Mouse (Mus musculus): ENCODE results near the gene Apol7e. TPM values are rescaled to one million over a fixed set of nuclear protein-coding genes. Genes with fewer than 3 reads are reported as not detected.

Apol7e gene
- polyA plus RNA-seq, 1 experiment, result 0.04 TPM

- no peak for TF ChIP-seq CTCF (IDR thresholded peaks at IDR 0.05; ENCODE audit: borderline replicate concordance, extremely low read depth, insufficient read depth, insufficient read length)
- TF ChIP-seq POLR2A (IDR thresholded peaks at IDR 0.05; ENCODE audit: borderline replicate concordance, extremely low read depth, insufficient read depth, insufficient read length, poor library complexity, severe bottlenecking), result no peak
- no peak for DNase-seq (ENCODE audit: low read depth)
These were observed 56.5 kb downstream of the Apol7e start for GRCm38 (mm10) chr15:77755132-77755531.

GRCm38 (mm10) chr15:77756081-77756480 lies 57.4 kb downstream of the Apol7e start:
- TF ChIP-seq CTCF (IDR thresholded peaks at IDR 0.05; ENCODE audit: borderline replicate concordance, extremely low read depth, insufficient read depth, insufficient read length), result no peak
- no peak for DNase-seq (ENCODE audit: low read depth)

GRCm38 (mm10) chr15:77756848-77757247 lies 58.2 kb downstream of the Apol7e start, which contains the start of gene Apol8:
TSS of gene Apol8 (minus strand) at chr15:77757003.
- TF ChIP-seq CTCF (IDR thresholded peaks at IDR 0.05; ENCODE audit: borderline replicate concordance, extremely low read depth, insufficient read depth, insufficient read length) (peak; percentile 92), POLR2A (IDR thresholded peaks at IDR 0.05; ENCODE audit: borderline replicate concordance, extremely low read depth, insufficient read depth, insufficient read length, poor library complexity, severe bottlenecking) (no peak)

DNA sequence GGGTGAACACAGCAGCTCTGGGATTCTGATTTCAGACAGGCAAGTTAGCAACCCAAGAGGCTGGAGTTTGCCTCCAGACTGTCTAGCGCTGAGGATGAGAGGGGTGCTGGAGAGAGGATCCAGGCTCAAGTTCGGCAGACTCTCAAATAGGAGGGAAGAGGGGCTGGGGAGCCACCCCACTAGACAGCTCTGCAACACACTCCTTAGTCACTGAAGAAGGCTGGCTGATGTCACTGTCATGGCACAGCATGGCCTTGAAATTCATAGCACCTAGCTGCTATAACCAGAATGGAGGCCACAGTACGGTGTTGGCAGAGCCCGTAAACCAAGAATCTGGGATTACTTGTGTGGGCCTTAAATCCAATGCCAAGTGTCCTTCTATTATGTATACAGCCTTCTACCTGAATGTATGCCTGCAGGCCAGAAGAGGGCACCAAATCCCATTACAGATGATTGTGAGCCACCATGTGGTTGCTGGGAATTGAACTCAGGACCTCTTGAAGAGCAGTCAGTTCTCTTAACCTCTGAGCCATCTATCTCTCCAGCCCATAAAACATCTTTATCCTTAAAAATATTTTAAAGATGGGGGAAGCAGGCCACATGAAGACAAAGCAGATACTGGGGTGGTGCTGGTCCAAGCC lies 59.0 kb downstream of the Apol7e start:
- no peak; the same call in 1 of the 2 replicates for TF ChIP-seq CTCF (IDR thresholded peaks at IDR 0.05; ENCODE audit: borderline replicate concordance, extremely low read depth, insufficient read depth, insufficient read length)
- TF ChIP-seq POLR2A (IDR thresholded peaks at IDR 0.05; ENCODE audit: borderline replicate concordance, extremely low read depth, insufficient read depth, insufficient read length, poor library complexity, severe bottlenecking), result no peak
- DNase-seq (ENCODE audit: low read depth), result no peak

More at GRCm38 (mm10) chr15:77756848-77757247, 58.2 kb downstream of the Apol7e start, which contains the start of gene Apol8:
- peak; percentile 57 for DNase-seq (ENCODE audit: low read depth)

DNA sequence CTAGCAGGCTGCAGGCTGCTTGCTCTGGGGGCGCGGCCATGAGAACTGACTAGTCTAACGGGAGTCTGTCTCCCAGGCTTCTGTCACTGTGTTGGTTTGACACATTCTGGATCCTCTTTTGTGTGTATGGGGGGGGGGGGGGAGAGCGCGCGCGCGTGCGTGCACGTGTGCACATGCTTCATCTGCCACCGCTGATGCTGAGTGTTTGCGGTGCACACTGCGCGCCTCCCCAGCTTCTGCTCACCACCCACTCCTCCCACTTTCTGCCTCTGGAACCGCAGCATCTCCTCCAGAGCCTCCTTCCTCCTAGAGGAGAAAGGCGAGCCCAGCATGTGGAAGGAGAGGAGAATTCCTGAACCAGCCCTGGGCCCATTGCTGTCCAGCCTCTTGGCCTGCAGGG lies 61.4 kb downstream of the Apol7e start:
- no peak for DNase-seq (ENCODE audit: low read depth)
- TF ChIP-seq CTCF (IDR thresholded peaks at IDR 0.05; ENCODE audit: borderline replicate concordance, extremely low read depth, insufficient read depth, insufficient read length) (no peak), POLR2A (IDR thresholded peaks at IDR 0.05; ENCODE audit: borderline replicate concordance, extremely low read depth, insufficient read depth, insufficient read length, poor library complexity, severe bottlenecking) (no peak)

DNA sequence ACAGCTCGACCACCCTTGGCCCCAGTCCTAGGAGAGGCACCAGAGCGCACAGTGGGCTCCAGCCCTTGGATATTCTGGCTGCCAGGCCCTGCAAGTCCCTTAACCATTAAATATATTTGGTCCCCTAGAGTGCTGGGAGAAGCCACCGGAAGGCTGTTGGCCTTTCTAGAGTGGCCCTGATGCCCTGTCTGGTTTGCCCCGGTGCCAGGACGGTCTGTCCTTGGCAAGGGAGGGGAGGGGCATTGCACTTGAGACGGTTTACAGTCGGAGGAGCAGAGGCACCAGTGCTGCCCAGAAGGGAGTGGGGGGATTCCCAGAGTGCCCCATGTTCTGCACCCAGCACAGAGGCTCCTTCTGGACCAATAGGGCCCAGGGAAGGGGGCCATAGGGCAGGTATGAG lies 62.4 kb downstream of the Apol7e start:
- no peak for TF ChIP-seq CTCF (IDR thresholded peaks at IDR 0.05; ENCODE audit: borderline replicate concordance, extremely low read depth, insufficient read depth, insufficient read length)
- no peak for TF ChIP-seq POLR2A (IDR thresholded peaks at IDR 0.05; ENCODE audit: borderline replicate concordance, extremely low read depth, insufficient read depth, insufficient read length, poor library complexity, severe bottlenecking)
- no peak for DNase-seq (ENCODE audit: low read depth)

DNA sequence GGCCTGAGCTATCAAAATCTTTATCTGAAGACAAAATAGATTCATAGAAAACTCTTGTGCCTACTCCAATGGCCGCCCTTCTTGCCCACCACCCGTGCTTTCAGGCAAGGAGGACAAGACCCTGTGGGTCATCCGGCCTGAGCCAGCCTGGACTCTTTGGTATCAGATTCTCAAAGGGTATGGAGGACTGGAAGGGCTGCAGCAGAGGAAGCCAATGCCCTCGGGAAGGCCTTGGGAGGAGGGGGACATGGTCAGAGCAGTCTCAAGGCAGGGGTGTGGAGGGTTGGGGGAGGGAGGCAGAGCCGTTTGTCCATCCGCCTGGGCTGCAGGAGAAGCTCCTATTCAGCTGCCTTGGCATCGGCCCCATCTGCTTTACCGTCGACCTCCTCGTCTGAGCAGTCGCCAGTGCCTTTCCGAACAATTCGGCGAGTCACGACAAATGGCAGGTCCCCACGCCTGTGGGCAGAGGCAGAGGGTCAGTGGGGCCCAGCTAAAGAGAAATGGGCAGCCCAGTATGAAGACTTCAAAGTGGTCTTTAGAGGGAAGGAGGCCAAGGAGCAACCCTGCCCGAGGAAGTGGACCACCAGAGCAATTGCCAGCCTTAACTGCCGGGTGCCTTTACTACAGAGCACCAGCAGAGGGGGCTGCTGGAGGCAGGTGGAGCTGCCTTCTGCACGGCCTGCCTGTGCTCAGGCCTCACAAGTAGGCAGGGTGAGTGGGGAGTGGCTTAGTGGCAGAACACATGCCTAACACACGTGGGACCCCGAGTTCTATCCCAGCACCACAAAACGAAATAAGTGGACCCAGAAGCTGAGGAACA lies 63.1 kb downstream of the Apol7e start:
- peak; percentile 69 for TF ChIP-seq CTCF (IDR thresholded peaks at IDR 0.05; ENCODE audit: borderline replicate concordance, extremely low read depth, insufficient read depth, insufficient read length)
- no peak for TF ChIP-seq POLR2A (IDR thresholded peaks at IDR 0.05; ENCODE audit: borderline replicate concordance, extremely low read depth, insufficient read depth, insufficient read length, poor library complexity, severe bottlenecking)
- DNase-seq (ENCODE audit: low read depth), result peak; percentile 30

GRCm38 (mm10) chr15:77763050-77763449 lies 64.4 kb downstream of the Apol7e start:
- DNase-seq (ENCODE audit: low read depth), result no peak
- TF ChIP-seq POLR2A (IDR thresholded peaks at IDR 0.05; ENCODE audit: borderline replicate concordance, extremely low read depth, insufficient read depth, insufficient read length, poor library complexity, severe bottlenecking), result no peak
- TF ChIP-seq CTCF (IDR thresholded peaks at IDR 0.05; ENCODE audit: borderline replicate concordance, extremely low read depth, insufficient read depth, insufficient read length), result no peak

DNA sequence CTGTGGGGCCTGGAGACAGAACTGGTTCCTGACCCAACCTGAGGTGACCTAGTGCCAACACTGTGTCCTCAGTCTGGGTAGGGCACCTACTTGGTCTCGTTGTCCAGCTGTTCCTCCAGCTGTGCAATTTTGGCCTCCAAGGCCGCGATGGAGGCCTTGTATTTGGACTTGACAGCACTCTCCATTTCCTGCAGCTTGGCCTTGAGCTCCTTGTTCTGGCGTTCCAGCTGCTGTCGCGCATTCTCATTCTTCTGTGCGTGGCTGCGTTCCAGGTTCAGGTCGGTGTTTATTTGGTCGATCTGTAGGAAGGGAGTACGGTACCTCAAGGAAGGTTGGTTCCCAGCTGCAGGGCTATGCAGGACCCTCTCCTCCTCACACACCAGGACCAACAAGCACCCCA lies 65.0 kb downstream of the Apol7e start:
- TF ChIP-seq CTCF (IDR thresholded peaks at IDR 0.05; ENCODE audit: borderline replicate concordance, extremely low read depth, insufficient read depth, insufficient read length) (no peak), POLR2A (IDR thresholded peaks at IDR 0.05; ENCODE audit: borderline replicate concordance, extremely low read depth, insufficient read depth, insufficient read length, poor library complexity, severe bottlenecking) (no peak)
- DNase-seq (ENCODE audit: low read depth), result no peak

DNA sequence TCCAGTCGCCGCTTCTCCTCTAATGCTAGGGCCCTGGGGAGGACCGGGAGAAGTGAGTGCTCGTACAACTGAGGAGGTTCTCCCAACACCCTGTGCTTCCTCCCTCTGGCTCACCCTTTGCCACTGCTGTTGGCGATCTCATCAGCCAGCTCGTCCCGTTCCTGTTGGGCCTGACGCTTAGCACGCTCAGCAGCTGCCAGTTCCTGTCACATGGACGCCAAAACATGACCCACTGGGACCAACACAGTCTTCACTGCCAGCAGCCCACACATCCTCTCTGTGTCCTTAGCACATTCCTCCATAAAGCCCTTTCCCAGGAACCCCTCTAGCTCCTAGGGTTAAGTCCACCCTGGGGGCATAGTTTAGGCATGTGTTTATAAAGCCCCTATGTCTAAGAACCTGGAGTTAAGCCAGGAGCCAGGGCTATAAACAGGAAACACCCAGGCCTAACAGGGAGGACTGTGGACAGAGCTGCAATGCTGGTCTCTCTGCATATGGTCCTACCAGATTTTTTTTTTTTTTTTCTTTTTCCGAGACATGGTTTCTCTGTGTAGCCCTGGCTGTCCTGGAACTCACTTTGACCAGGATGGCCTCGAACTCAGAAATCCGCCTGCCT lies 65.8 kb downstream of the Apol7e start:
- no peak for TF ChIP-seq POLR2A (IDR thresholded peaks at IDR 0.05; ENCODE audit: borderline replicate concordance, extremely low read depth, insufficient read depth, insufficient read length, poor library complexity, severe bottlenecking)
- peak; percentile 29 for DNase-seq (ENCODE audit: low read depth)

- no peak for DNase-seq (ENCODE audit: low read depth)
- TF ChIP-seq CTCF (IDR thresholded peaks at IDR 0.05; ENCODE audit: borderline replicate concordance, extremely low read depth, insufficient read depth, insufficient read length), result no peak
- no peak for TF ChIP-seq POLR2A (IDR thresholded peaks at IDR 0.05; ENCODE audit: borderline replicate concordance, extremely low read depth, insufficient read depth, insufficient read length, poor library complexity, severe bottlenecking)
These were observed 66.9 kb downstream of the Apol7e start for GRCm38 (mm10) chr15:77765484-77766093.
